Mouse (Mus musculus) myocyte (in vitro differentiated cells): ENCODE measurements around the gene Me3. TPM values are rescaled to one million over a fixed set of nuclear protein-coding genes. Genes with fewer than 3 reads are reported as not detected.
A peak's percentile ranks its signal among the peaks of the same experiment; 100 is the strongest.

Experiments
- H3K27me3 ChIP-seq: one replicate; pipeline ENCODE4 v1.6.1; 2011; ENCODE audit not compliant: control insufficient read depth, insufficient read depth, insufficient read length
- H3K36me3 ChIP-seq: one replicate; pipeline ENCODE4 v1.6.1; 2011; ENCODE audit not compliant: control insufficient read depth, insufficient read depth
- H3K4me2 ChIP-seq: one replicate; pipeline ENCODE4 v1.6.1; 2011; ENCODE audit warnings: low read depth, control low read depth
- H3K4me3 ChIP-seq: one replicate; pipeline ENCODE4 v1.5.1; 2011; ENCODE audit warnings: mild to moderate bottlenecking, control low read depth, moderate library complexity
- H3K79me2 ChIP-seq: one replicate; pipeline ENCODE4 v1.6.1; 2011; ENCODE audit not compliant: control insufficient read depth, insufficient read depth
- H3ac ChIP-seq: one replicate; pipeline ENCODE4 v1.6.1; 2011; ENCODE audit not compliant: control insufficient read depth, insufficient read length
- CEBPB ChIP-seq: IDR thresholded peaks from 2 replicates; pipeline ENCODE4 v1.6.1; 2011; ENCODE audit warnings: mild to moderate bottlenecking, moderate library complexity; ENCODE audit not compliant: poor library complexity, insufficient read depth, severe bottlenecking
- E2F4 ChIP-seq: IDR thresholded peaks from one replicate; pipeline ENCODE4 v1.6.1; 2011; ENCODE audit warnings: mild to moderate bottlenecking, control low read depth, moderate library complexity; ENCODE audit not compliant: insufficient read depth
- MAX ChIP-seq: IDR thresholded peaks from one replicate; pipeline ENCODE4 v1.6.1; 2011; ENCODE audit warnings: low read depth, mild to moderate bottlenecking, control low read depth
- MYOD1 ChIP-seq, 3 experiments: IDR thresholded peaks; one replicate each; pipeline ENCODE4 v1.6.1; 2011; ENCODE audit warnings: control low read depth in 2 of 3, low read depth in 2 of 3, mild to moderate bottlenecking in 2 of 3, moderate library complexity in 1 of 3; ENCODE audit not compliant: insufficient read length in 2 of 3, control insufficient read depth in 1 of 3
- MYOG ChIP-seq, 3 experiments: IDR thresholded peaks; one replicate each; pipeline ENCODE4 v1.6.1; 2011; ENCODE audit warnings: control low read depth in 2 of 3, low read depth in 2 of 3, mild to moderate bottlenecking in 2 of 3; ENCODE audit not compliant: insufficient read length in 2 of 3, control insufficient read depth in 1 of 3, insufficient read depth in 1 of 3
- POLR2A ChIP-seq: IDR thresholded peaks from one replicate; pipeline ENCODE4 v1.6.1; 2011; ENCODE audit warnings: low read depth, mild to moderate bottlenecking, control low read depth, moderate library complexity; ENCODE audit not compliant: insufficient read length
- POLR2AphosphoS2 ChIP-seq: IDR thresholded peaks from one replicate; pipeline ENCODE4 v1.6.1; 2011; ENCODE audit warnings: low read depth, control low read depth; ENCODE audit not compliant: insufficient read length
- REST ChIP-seq: IDR thresholded peaks from one replicate; pipeline ENCODE4 v1.6.1; 2011; ENCODE audit warnings: mild to moderate bottlenecking, control low read depth, moderate library complexity; ENCODE audit not compliant: insufficient read depth, insufficient read length
- SRF ChIP-seq: IDR thresholded peaks from one replicate; pipeline ENCODE4 v1.6.1; 2011; ENCODE audit warnings: low read depth; ENCODE audit not compliant: control insufficient read depth, insufficient read length
- TCF12 ChIP-seq: IDR thresholded peaks from one replicate; pipeline ENCODE4 v1.6.1; 2011; ENCODE audit warnings: mild to moderate bottlenecking, control low read depth; ENCODE audit not compliant: poor library complexity, insufficient read depth, severe bottlenecking
- TCF3 ChIP-seq: IDR thresholded peaks from one replicate; pipeline ENCODE4 v1.6.1; 2011; ENCODE audit warnings: low read depth, control low read depth; ENCODE audit not compliant: insufficient read length
- USF1 ChIP-seq: IDR thresholded peaks from one replicate; pipeline ENCODE4 v1.6.1; 2011; ENCODE audit warnings: low read depth, mild to moderate bottlenecking, control low read depth, moderate library complexity
- polyA plus RNA-seq: library from polyadenylated mRNA; unstranded; fragments of >200 nt; fragmentation: generic; extraction: Trizol; gene quantifications from one replicate; pipeline ENCODE4 v1.2.1, GENCODE M21; 2012; ENCODE audit warnings: missing spikeins

Gene Me3
- polyA plus RNA-seq, 1 experiment, result 7.8 TPM

DNA sequence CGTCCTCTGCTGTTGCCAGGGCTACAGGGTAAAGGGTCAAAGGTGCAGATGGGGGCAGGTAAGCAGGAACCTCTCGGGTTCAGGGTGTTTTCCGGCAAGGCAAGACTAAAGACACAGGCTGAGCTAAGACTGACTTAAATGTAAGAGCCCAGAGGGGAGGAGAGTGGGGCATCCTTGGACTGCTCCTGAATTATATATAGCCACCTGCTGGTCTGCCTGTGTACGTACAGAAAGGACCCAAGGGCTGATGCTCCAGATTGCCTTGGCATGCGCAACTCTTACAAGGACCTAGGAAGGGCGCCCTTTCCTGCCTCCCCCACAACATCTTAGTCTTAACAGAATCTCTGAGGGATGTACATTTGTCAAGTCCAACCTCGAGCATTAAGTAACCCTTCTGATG is 197.0 kb downstream of the Me3 start:
- Histone ChIP-seq H3K79me2 (no peaks in the 10 kb centered on the region), H3ac (no peak overlapping the region), H3K27me3 (no peaks in the 10 kb centered on the region), H3K36me3 (no peaks in the 10 kb centered on the region), H3K4me3 (no peak overlapping the region), H3K4me2 (no peak overlapping the region)
- TF ChIP-seq USF1, result no peak
- TF ChIP-seq POLR2AphosphoS2, result no peak
- no peak for TF ChIP-seq SRF
- TF ChIP-seq TCF12, result no peak
- no peak for TF ChIP-seq MYOG (IDR thresholded peaks at IDR 0.05; ENCODE audit: control insufficient read depth in 1 of 3, insufficient read depth in 1 of 3, insufficient read length in 2 of 3, low read depth in 2 of 3)
- no peak for TF ChIP-seq REST
- TF ChIP-seq TCF3, result no peak
- no peak for TF ChIP-seq POLR2A
- TF ChIP-seq CEBPB, result no peak
- no peak for TF ChIP-seq MYOD1 (IDR thresholded peaks at IDR 0.05; ENCODE audit: control insufficient read depth in 1 of 3, insufficient read length in 2 of 3, low read depth in 2 of 3)
- no peak for TF ChIP-seq MAX
- no peak for TF ChIP-seq E2F4

GRCm38 (mm10) chr7:89833521-89833920 is 201.3 kb downstream of the Me3 start:
- no peak for TF ChIP-seq REST
- no peak for TF ChIP-seq USF1
- no peak for TF ChIP-seq MYOG (IDR thresholded peaks at IDR 0.05; ENCODE audit: control insufficient read depth in 1 of 3, insufficient read depth in 1 of 3, insufficient read length in 2 of 3, low read depth in 2 of 3)
- no peak for TF ChIP-seq POLR2A
- no peak for TF ChIP-seq E2F4
- TF ChIP-seq CEBPB, result no peak
- no peak for TF ChIP-seq TCF12
- no peak for TF ChIP-seq TCF3
- TF ChIP-seq SRF, result no peak
- no peak for TF ChIP-seq MYOD1 (IDR thresholded peaks at IDR 0.05; ENCODE audit: control insufficient read depth in 1 of 3, insufficient read length in 2 of 3, low read depth in 2 of 3)
- TF ChIP-seq MAX, result no peak
- TF ChIP-seq POLR2AphosphoS2, result no peak
- Histone ChIP-seq H3K36me3 (peaks cover 3% of the 10 kb centered on the region), H3K79me2 (no peaks in the 10 kb centered on the region), H3K4me3 (no peak overlapping the region), H3K27me3 (no peaks in the 10 kb centered on the region), H3K4me2 (no peak overlapping the region), H3ac (no peak overlapping the region)

DNA sequence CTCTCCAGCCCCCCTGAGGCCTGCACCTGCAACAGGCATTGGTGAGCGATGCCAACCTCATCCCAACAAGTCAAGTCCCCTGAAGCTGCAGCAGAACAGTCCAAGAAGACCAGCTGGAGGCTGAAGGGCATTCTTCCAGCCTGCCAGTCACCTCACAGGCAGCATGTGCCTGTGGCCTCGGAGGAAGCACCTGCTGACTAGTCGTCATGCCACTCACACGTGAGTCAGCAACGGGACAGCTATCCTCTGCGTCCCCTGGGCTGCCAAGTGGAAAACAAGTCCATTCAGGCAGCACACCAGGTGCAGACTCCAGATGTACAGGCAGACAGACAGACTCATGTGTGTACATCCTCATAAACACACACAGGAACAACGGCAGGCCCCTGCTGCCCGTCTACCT is 203.4 kb downstream of the Me3 start:
- H3K4me3 ChIP-seq, result no peak overlapping the region
- no peak for TF ChIP-seq CEBPB
- peak; percentile 80 for TF ChIP-seq TCF3
- no peak for TF ChIP-seq SRF
- TF ChIP-seq MAX, result no peak
- TF ChIP-seq POLR2A, result no peak
- peak; percentile 55 to 97 (median 97) for TF ChIP-seq MYOD1 (IDR thresholded peaks at IDR 0.05; ENCODE audit: control insufficient read depth in 1 of 3, insufficient read length in 2 of 3, low read depth in 2 of 3)
- no peak for TF ChIP-seq E2F4
- TF ChIP-seq MYOG (IDR thresholded peaks at IDR 0.05; ENCODE audit: control insufficient read depth in 1 of 3, insufficient read depth in 1 of 3, insufficient read length in 2 of 3, low read depth in 2 of 3), result peak; percentile 78 to 98 (median 90)
- no peak for TF ChIP-seq REST
- no peak for TF ChIP-seq POLR2AphosphoS2
- no peak for TF ChIP-seq USF1
- peak; percentile 66 for TF ChIP-seq TCF12
- H3ac ChIP-seq, result no peak overlapping the region
- no peaks in the 10 kb centered on the region for H3K27me3 ChIP-seq
- H3K79me2 ChIP-seq, result no peaks in the 10 kb centered on the region
- H3K4me2 ChIP-seq, result no peak overlapping the region
- H3K36me3 ChIP-seq, result peaks cover 3% of the 10 kb centered on the region

- no peak overlapping the region for H3K4me2 ChIP-seq
- H3K79me2 ChIP-seq, result no peaks in the 10 kb centered on the region
- no peak overlapping the region for H3K4me3 ChIP-seq
- no peak for TF ChIP-seq CEBPB
- no peak for TF ChIP-seq REST
- TF ChIP-seq MYOG (IDR thresholded peaks at IDR 0.05; ENCODE audit: control insufficient read depth in 1 of 3, insufficient read depth in 1 of 3, insufficient read length in 2 of 3, low read depth in 2 of 3), result no peak
- TF ChIP-seq POLR2AphosphoS2, result no peak
- TF ChIP-seq TCF3, result no peak
- TF ChIP-seq POLR2A, result no peak
- TF ChIP-seq TCF12, result no peak
- no peak for TF ChIP-seq MAX
- no peak for TF ChIP-seq USF1
- TF ChIP-seq SRF, result no peak
- peaks cover 3% of the 10 kb centered on the region for H3K36me3 ChIP-seq
- H3K27me3 ChIP-seq, result no peaks in the 10 kb centered on the region
- no peak overlapping the region for H3ac ChIP-seq
Measured at GRCm38 (mm10) chr7:89836676-89837075, 204.5 kb downstream of the Me3 start.
